Mouse (Mus musculus): ENCODE data around the gene Pi4k2a. TPM values are rescaled to one million over a fixed set of nuclear protein-coding genes. Genes with fewer than 3 reads are reported as not detected.

The Pi4k2a gene
- polyA plus RNA-seq, 1 experiment from 2014 or later, result 23.1 TPM

GRCm38 (mm10) chr19:42086166-42086565 lies 4.1 kb upstream of the Pi4k2a start, which contains the start of gene Morn4:
Morn4 (minus strand) TSS chr19:42086357.
- peak; percentile 95 for DNase-seq (ENCODE audit: low spot score)
- under 1% methylated on average over 21 of the region's 21 CpGs for WGBS
- Histone ChIP-seq H3K27me3 (ENCODE audit: insufficient read depth, poor library complexity, severe bottlenecking) (no peaks in the 10 kb centered on the region), H3K4me1 (peaks cover 27% of the 10 kb centered on the region), H3K4me3 (peak within 1 kb of the TSS; percentile 84), H3K36me3 (no peaks in the 10 kb centered on the region), H3K9me3 (no peaks in the 10 kb centered on the region), H3K27ac (peak within 1 kb of the TSS; percentile 85)

- Histone ChIP-seq H3K9me3 (no peaks in the 10 kb centered on the region), H3K36me3 (peaks cover 7% of the 10 kb centered on the region), H3K27me3 (ENCODE audit: insufficient read depth, poor library complexity, severe bottlenecking) (no peaks in the 10 kb centered on the region), H3K4me1 (peaks cover 39% of the 10 kb centered on the region), H3K27ac (peak overlapping the region; percentile 96), H3K4me3 (peak overlapping the region; percentile 97)
- 19% methylated on average over 14 of the region's 14 CpGs for WGBS
- peak; percentile 88 for DNase-seq (ENCODE audit: low spot score)
Observed at GRCm38 (mm10) chr19:42089103-42089747, 1.0 kb upstream of the Pi4k2a start.

GRCm38 (mm10) chr19:42090637-42091141 lies 419 bp downstream of the Pi4k2a start:
- peak; percentile 84 for DNase-seq (ENCODE audit: low spot score)
- Histone ChIP-seq H3K36me3 (peaks cover 11% of the 10 kb centered on the region), H3K9me3 (no peaks in the 10 kb centered on the region), H3K27me3 (ENCODE audit: insufficient read depth, poor library complexity, severe bottlenecking) (no peaks in the 10 kb centered on the region), H3K4me3 (peak overlapping the region; percentile 97), H3K27ac (peak overlapping the region; percentile 96), H3K4me1 (peaks cover 36% of the 10 kb centered on the region)
- 0% methylated on average over 52 of the region's 52 CpGs for WGBS

GRCm38 (mm10) chr19:42099406-42099805 lies 9.1 kb downstream of the Pi4k2a start:
- 88% methylated on average over 3 of the region's 3 CpGs for WGBS
- Histone ChIP-seq H3K27me3 (ENCODE audit: insufficient read depth, poor library complexity, severe bottlenecking) (no peaks in the 10 kb centered on the region), H3K4me3 (no peak overlapping the region), H3K9me3 (no peaks in the 10 kb centered on the region), H3K4me1 (no peaks in the 10 kb centered on the region), H3K27ac (no peak overlapping the region), H3K36me3 (peaks cover 38% of the 10 kb centered on the region)
- no peak for DNase-seq (ENCODE audit: low spot score)

- Histone ChIP-seq H3K36me3 (peaks cover 54% of the 10 kb centered on the region), H3K9me3 (no peaks in the 10 kb centered on the region), H3K27me3 (ENCODE audit: insufficient read depth, poor library complexity, severe bottlenecking) (no peaks in the 10 kb centered on the region), H3K27ac (no peak overlapping the region), H3K4me3 (no peak overlapping the region), H3K4me1 (no peaks in the 10 kb centered on the region)
- 91% methylated on average over 9 of the region's 9 CpGs for WGBS
- no peak for DNase-seq (ENCODE audit: low spot score)
Observed at GRCm38 (mm10) chr19:42104681-42105080, 14.4 kb downstream of the Pi4k2a start.

GRCm38 (mm10) chr19:42115783-42116335 lies 25.6 kb downstream of the Pi4k2a start:
- H3K27me3 ChIP-seq (ENCODE audit: insufficient read depth, poor library complexity, severe bottlenecking), result no peaks in the 10 kb centered on the region
- H3K36me3 ChIP-seq, result peaks cover 77% of the 10 kb centered on the region
- no peak for DNase-seq (ENCODE audit: low spot score)
- no peak overlapping the region for H3K27ac ChIP-seq
- H3K9me3 ChIP-seq, result no peaks in the 10 kb centered on the region
- WGBS, result 87% methylated on average over 4 of the region's 4 CpGs
- H3K4me1 ChIP-seq, result no peaks in the 10 kb centered on the region
- no peak overlapping the region for H3K4me3 ChIP-seq

GRCm38 (mm10) chr19:42118142-42118541 lies 27.9 kb downstream of the Pi4k2a start:
- Histone ChIP-seq H3K4me3 (no peak overlapping the region), H3K27me3 (ENCODE audit: insufficient read depth, poor library complexity, severe bottlenecking) (no peaks in the 10 kb centered on the region), H3K9me3 (no peaks in the 10 kb centered on the region), H3K27ac (no peak overlapping the region), H3K4me1 (no peaks in the 10 kb centered on the region), H3K36me3 (peaks cover 93% of the 10 kb centered on the region)
- 91% methylated on average over 9 of the region's 9 CpGs for WGBS
- DNase-seq (ENCODE audit: low spot score), result no peak

- Histone ChIP-seq H3K27me3 (ENCODE audit: insufficient read depth, poor library complexity, severe bottlenecking) (no peaks in the 10 kb centered on the region), H3K9me3 (no peaks in the 10 kb centered on the region), H3K4me3 (no peak overlapping the region), H3K27ac (no peak overlapping the region), H3K4me1 (no peaks in the 10 kb centered on the region), H3K36me3 (peaks cover 93% of the 10 kb centered on the region)
- DNase-seq (ENCODE audit: low spot score), result no peak
- 86% methylated on average over 5 of the region's 5 CpGs for WGBS
Observed at GRCm38 (mm10) chr19:42118596-42118995, 28.3 kb downstream of the Pi4k2a start.

- Histone ChIP-seq H3K27ac (no peak overlapping the region), H3K36me3 (peaks cover 88% of the 10 kb centered on the region), H3K4me1 (no peaks in the 10 kb centered on the region), H3K27me3 (ENCODE audit: insufficient read depth, poor library complexity, severe bottlenecking) (no peaks in the 10 kb centered on the region), H3K9me3 (no peaks in the 10 kb centered on the region), H3K4me3 (no peak overlapping the region)
- WGBS, result 88% methylated on average over 8 of the region's 8 CpGs
- no peak for DNase-seq (ENCODE audit: low spot score)
Observed at GRCm38 (mm10) chr19:42120451-42120850, 30.2 kb downstream of the Pi4k2a start.

GRCm38 (mm10) chr19:42124684-42125083 lies 34.4 kb downstream of the Pi4k2a start:
- H3K4me3 ChIP-seq, result no peak overlapping the region
- 80% methylated on average over 13 of the region's 13 CpGs for WGBS
- peaks cover 26% of the 10 kb centered on the region for H3K4me1 ChIP-seq
- peaks cover 50% of the 10 kb centered on the region for H3K36me3 ChIP-seq
- no peaks in the 10 kb centered on the region for H3K27me3 ChIP-seq (ENCODE audit: insufficient read depth, poor library complexity, severe bottlenecking)
- H3K9me3 ChIP-seq, result no peaks in the 10 kb centered on the region
- no peak for DNase-seq (ENCODE audit: low spot score)
- no peak overlapping the region for H3K27ac ChIP-seq

GRCm38 (mm10) chr19:42125501-42126218 lies 35.4 kb downstream of the Pi4k2a start:
- DNase-seq (ENCODE audit: low spot score), result no peak
- H3K27me3 ChIP-seq (ENCODE audit: insufficient read depth, poor library complexity, severe bottlenecking), result no peaks in the 10 kb centered on the region
- H3K9me3 ChIP-seq, result no peaks in the 10 kb centered on the region
- peak overlapping the region; percentile 33 for H3K27ac ChIP-seq
- H3K36me3 ChIP-seq, result peaks cover 40% of the 10 kb centered on the region
- 69% methylated on average over 11 of the region's 11 CpGs for WGBS
- no peak overlapping the region for H3K4me3 ChIP-seq
- H3K4me1 ChIP-seq, result peaks cover 34% of the 10 kb centered on the region

- DNase-seq (ENCODE audit: low spot score), result no peak
- H3K27me3 ChIP-seq (ENCODE audit: insufficient read depth, poor library complexity, severe bottlenecking), result no peaks in the 10 kb centered on the region
- H3K9me3 ChIP-seq, result no peaks in the 10 kb centered on the region
- no peak overlapping the region for H3K4me3 ChIP-seq
- H3K36me3 ChIP-seq, result peaks cover 35% of the 10 kb centered on the region
- H3K4me1 ChIP-seq, result peaks cover 34% of the 10 kb centered on the region
- 85% methylated on average over 6 of the region's 6 CpGs for WGBS
- H3K27ac ChIP-seq, result peak overlapping the region; percentile 33
Observed at GRCm38 (mm10) chr19:42126219-42126605, 35.9 kb downstream of the Pi4k2a start.

- Histone ChIP-seq H3K9me3 (no peaks in the 10 kb centered on the region), H3K27ac (no peak overlapping the region; the same call in 1 of the 2 replicates), H3K27me3 (ENCODE audit: insufficient read depth, poor library complexity, severe bottlenecking) (no peaks in the 10 kb centered on the region), H3K4me1 (peaks cover 34% of the 10 kb centered on the region), H3K36me3 (peaks cover 27% of the 10 kb centered on the region), H3K4me3 (no peak overlapping the region)
- WGBS, result 86% methylated on average over 5 of the region's 5 CpGs
- no peak for DNase-seq (ENCODE audit: low spot score)
Observed at GRCm38 (mm10) chr19:42127024-42127423, 36.8 kb downstream of the Pi4k2a start.
